Mouse (Mus musculus) embryonic facial prominence, embryonic 11.5 days (tissue): ENCODE data around the gene Klrb1b. TPM values are rescaled to one million over a fixed set of nuclear protein-coding genes. Genes with fewer than 3 reads are reported as not detected.
A peak's percentile ranks its signal among the peaks of the same experiment; 100 is the strongest.
"Not testable (repeated sequence)": the region's sequence is repeated elsewhere in the genome, so short reads cannot be mapped to it uniquely, and the experiment has no call there.

ENCODE experiments used
- ATAC-seq: fragments of 200-750 bp; cut with Nextera tagmentation; replicated peaks from 2 replicates; pipeline ENCODE4 v1.8.0; 2017; ENCODE audit warnings: low read depth; ENCODE audit not compliant: insufficient number of reproducible peaks, low FRiP score, low TSS enrichment
- DNase-seq: peaks from one replicate; pipeline ENCODE4 v3.0.0-alpha.2; 2015; ENCODE audit warnings: low spot score
- H3K27ac ChIP-seq: fragments of 300-500 bp; sonication (generic); replicated peaks from 2 replicates; pipeline ENCODE4 v1.5.1; 2014; ENCODE audit warnings: mild to moderate bottlenecking, low read depth, low read length, control low read depth
- H3K27me3 ChIP-seq: fragments of 300-500 bp; sonication (generic); 2 replicates; pipeline ENCODE4 v1.6.1; 2014; ENCODE audit warnings: mild to moderate bottlenecking, low read length, moderate library complexity, mixed read lengths; ENCODE audit not compliant: control insufficient read depth, insufficient read depth
- H3K36me3 ChIP-seq: fragments of 300-500 bp; sonication (generic); replicated peaks from 2 replicates; pipeline ENCODE4 v1.6.1; 2014; ENCODE audit warnings: low read depth, mild to moderate bottlenecking, low read length, moderate library complexity, mixed read lengths; ENCODE audit not compliant: control insufficient read depth, insufficient read depth
- H3K4me1 ChIP-seq: fragments of 300-500 bp; sonication (generic); 2 replicates; pipeline ENCODE4 v1.6.1; 2014; ENCODE audit warnings: low read length, mixed read lengths; ENCODE audit not compliant: control insufficient read depth, insufficient read depth
- H3K4me2 ChIP-seq: fragments of 300-500 bp; sonication (generic); 2 replicates; pipeline ENCODE4 v1.6.1; 2014; ENCODE audit warnings: low read depth, mild to moderate bottlenecking, control low read depth, low read length, moderate library complexity
- H3K4me3 ChIP-seq: fragments of 300-500 bp; sonication (generic); 2 replicates; pipeline ENCODE4 v1.5.1; 2014; ENCODE audit warnings: low read depth, low read length, control low read depth
- H3K9ac ChIP-seq: fragments of 300-500 bp; sonication (generic); replicated peaks from 2 replicates; pipeline ENCODE4 v1.6.1; 2014; ENCODE audit warnings: mild to moderate bottlenecking, control low read depth, low read length
- H3K9me3 ChIP-seq: fragments of 300-500 bp; sonication (generic); replicated peaks from 2 replicates; pipeline ENCODE4 v1.6.1; 2016; ENCODE audit warnings: mild to moderate bottlenecking, low read length, inconsistent platforms, mixed read lengths; ENCODE audit not compliant: control insufficient read depth
- WGBS: fragments of 180-500 bp; shearing (Covaris S2); extraction: QIAGEN DNeasy Blood & Tissue Kit; methylation state at CpG from one replicate; pipeline ENCODE4 v1.1.7; 2014; 5-methylcytosine and 5-hydroxymethylcytosine counted together
- polyA plus RNA-seq: library from polyadenylated mRNA; unstranded; fragments of >200 nt; fragmentation: Nextera tagmentation; extraction: Ambion mirVana; gene quantifications from 2 replicates; pipeline ENCODE4 v1.2.1, GENCODE M21; 2014

Gene Klrb1b
- polyA plus RNA-seq, 1 experiment from 2014 or later = not detected

DNA sequence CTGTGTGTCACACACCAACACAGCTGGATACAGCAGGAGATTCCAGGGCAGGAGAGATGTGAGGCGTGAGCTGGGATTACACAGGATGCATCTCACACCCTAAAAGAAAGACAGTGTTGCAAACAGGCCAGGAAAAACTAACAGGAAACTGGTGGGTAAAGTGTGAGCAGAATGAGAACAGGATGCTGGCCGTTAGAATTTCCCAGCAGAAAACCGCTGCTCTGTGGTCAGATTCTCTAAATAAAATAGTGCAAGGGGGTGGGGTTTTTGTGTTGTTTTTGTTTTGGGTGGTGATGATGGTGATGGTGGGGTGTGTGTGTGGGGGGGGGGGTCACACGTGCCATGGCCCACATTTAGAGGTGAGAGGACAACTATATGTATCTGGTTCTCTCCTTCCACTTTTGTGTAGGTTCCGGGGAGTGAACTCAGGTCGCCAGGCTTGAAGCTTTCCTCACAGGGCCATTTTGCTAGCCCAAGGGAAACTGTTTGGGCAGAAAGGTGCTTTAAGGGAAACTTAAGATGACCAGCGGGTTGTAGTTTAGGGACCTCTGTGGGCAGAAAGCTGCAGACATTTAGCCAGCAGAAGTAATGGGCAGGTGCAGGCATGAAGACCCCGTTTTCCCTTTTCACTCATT lies 29.7 kb downstream of the Klrb1b start:
- H3K4me2 ChIP-seq = no peak overlapping the region
- H3K9ac ChIP-seq = no peak overlapping the region
- no peaks in the 10 kb centered on the region for H3K9me3 ChIP-seq
- ATAC-seq (no peak), DNase-seq (no peak)
- WGBS = 71% methylated on average over 8 of the region's 8 CpGs
- no peak overlapping the region for H3K4me3 ChIP-seq
- H3K4me1 ChIP-seq = no peaks in the 10 kb centered on the region
- H3K27me3 ChIP-seq = no peaks in the 10 kb centered on the region
- no peaks in the 10 kb centered on the region for H3K36me3 ChIP-seq
- no peak overlapping the region for H3K27ac ChIP-seq

DNA sequence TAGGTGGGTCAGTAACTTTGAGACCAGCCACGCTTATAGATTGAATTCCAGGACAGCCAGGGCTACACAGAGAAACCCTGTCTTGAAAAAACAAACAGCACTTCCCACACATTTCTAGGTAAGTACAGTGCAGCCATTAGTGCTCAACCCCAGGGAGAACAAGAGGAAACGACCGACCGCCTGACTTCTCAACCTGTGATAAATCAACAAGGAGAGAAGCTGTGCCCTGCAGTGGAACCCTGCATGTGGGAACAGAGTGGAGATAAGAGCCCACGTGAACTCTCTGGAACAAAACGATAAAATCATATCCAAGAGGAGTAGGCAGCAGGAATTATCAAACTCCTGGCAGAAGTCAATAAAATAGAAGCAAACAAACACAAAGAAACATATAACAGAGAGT lies 32.4 kb downstream of the Klrb1b start:
- H3K4me1 ChIP-seq = no peaks in the 10 kb centered on the region
- no peak overlapping the region for H3K27ac ChIP-seq
- H3K4me2 ChIP-seq = no peak overlapping the region
- ATAC-seq = no peak
- DNase-seq = no peak
- 52% methylated on average over 6 of the region's 6 CpGs for WGBS
- H3K9me3 ChIP-seq = no peaks in the 10 kb centered on the region
- no peak overlapping the region for H3K9ac ChIP-seq
- no peaks in the 10 kb centered on the region for H3K36me3 ChIP-seq
- H3K27me3 ChIP-seq = no peaks in the 10 kb centered on the region
- no peak overlapping the region for H3K4me3 ChIP-seq

DNA sequence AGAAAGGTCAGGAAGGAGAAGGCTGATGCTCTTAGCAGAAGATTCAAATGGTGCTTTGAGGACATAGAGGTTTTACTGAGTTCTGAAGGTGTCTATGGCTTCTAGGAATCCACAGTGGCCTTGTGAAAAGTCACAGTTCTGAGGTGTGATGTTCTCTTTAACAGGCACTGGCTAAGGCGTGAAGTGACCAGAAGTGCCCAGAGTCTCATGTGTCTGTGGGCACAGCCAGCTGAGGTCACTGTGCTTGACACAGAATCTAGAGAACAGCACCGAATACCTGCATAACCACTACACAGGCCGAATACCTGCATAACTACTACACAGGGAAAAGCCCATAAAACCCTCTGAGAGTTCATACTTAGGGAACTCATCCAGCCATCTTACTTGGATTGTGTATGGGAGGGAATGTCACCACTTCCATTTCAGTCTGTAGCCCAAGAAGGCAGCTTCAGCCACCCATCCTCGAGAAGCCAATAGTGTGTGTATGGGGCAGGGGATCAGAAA lies 35.6 kb downstream of the Klrb1b start:
- not testable (repeated sequence) for H3K27me3 ChIP-seq, H3K4me3 ChIP-seq, H3K4me1 ChIP-seq, H3K4me2 ChIP-seq, H3K9ac ChIP-seq, H3K36me3 ChIP-seq, DNase-seq, ATAC-seq, H3K9me3 ChIP-seq, H3K27ac ChIP-seq
- WGBS = 90% methylated on average over 4 of the region's 4 CpGs

DNA sequence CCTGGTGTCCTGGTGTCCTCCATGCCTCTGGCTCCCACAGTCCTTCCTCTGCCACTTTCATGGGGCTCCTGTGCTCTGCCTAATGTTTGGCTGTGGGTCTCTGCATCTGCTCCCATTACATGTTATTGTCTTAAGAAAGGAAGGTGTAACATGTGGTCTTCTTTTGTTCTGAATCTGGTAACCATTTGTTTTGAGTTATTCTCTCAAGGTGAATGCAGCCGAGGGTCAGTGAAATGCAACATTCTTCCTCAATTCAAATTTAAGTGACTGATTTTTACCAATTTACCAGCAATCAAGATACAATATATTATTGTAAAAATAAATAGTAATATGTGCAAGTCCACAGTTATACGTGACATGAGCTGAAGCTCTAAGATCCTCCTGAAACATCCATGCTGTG lies 37.0 kb downstream of the Klrb1b start, which contains the start of gene Klrb1c:
Gene Klrb1c, minus strand, starts transcription at position 101 of the 400 bp plus-strand sequence.
- H3K36me3 ChIP-seq = no peaks in the 10 kb centered on the region
- H3K27me3 ChIP-seq = no peaks in the 10 kb centered on the region
- no peak within 1 kb of the TSS for H3K9ac ChIP-seq
- no peak within 1 kb of the TSS for H3K4me3 ChIP-seq
- H3K4me2 ChIP-seq = no peak within 1 kb of the TSS
- WGBS = 83% methylated on average over 2 of the region's 2 CpGs
- no peak within 1 kb of the TSS for H3K27ac ChIP-seq
- no peaks in the 10 kb centered on the region for H3K9me3 ChIP-seq
- H3K4me1 ChIP-seq = no peaks in the 10 kb centered on the region
- ATAC-seq (no peak), DNase-seq (no peak)

DNA sequence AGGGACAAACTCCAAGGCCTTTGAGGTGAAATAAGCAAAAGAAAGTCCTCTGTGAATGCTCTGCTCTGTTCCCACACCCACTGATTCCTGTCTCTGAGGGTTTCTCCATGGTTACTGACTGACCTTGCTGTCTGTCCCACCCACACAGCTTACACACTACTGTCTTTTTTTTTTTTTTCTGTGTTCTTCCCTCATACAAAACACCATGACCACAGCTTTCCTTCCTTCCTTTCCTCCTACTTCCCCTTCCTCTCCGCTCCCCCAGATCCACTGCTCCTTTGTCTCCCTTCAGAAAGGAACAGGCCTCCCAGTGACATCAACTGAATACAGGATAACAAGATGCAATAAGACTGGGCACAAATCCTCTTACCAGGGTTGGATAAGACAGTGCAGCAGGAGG lies 37.6 kb downstream of the Klrb1b start:
- WGBS = 90% methylated on average over 1 of the region's 1 CpGs
- Histone ChIP-seq H3K4me2 (no peak overlapping the region), H3K36me3 (no peaks in the 10 kb centered on the region), H3K27me3 (no peaks in the 10 kb centered on the region), H3K9me3 (no peaks in the 10 kb centered on the region), H3K27ac (no peak overlapping the region), H3K9ac (no peak overlapping the region), H3K4me3 (no peak overlapping the region), H3K4me1 (no peaks in the 10 kb centered on the region)
- ATAC-seq (no peak), DNase-seq (no peak)

DNA sequence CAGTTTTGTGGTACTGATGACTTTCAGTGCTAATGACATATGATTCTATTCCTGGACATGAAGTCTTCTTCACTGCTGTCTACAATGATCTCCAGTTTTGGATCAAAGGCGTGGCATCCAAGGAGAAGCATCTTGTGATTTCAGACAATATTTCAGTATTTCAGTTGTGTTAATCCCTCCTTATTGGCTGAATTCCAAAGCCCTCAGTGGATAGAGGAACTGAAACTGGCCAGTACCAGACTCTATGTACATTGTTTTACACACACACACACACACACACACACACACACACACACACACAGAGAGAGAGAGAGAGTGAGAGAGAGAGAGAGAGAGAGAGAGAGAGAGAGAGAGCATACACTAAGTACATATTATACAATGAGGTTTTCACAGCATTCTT lies 39.7 kb downstream of the Klrb1b start:
- H3K4me1 ChIP-seq, H3K27ac ChIP-seq, H3K4me3 ChIP-seq, H3K9ac ChIP-seq, H3K36me3 ChIP-seq, DNase-seq, H3K9me3 ChIP-seq, H3K27me3 ChIP-seq, ATAC-seq, H3K4me2 ChIP-seq: not testable (repeated sequence)
- 88% methylated on average over 1 of the region's 1 CpGs for WGBS

DNA sequence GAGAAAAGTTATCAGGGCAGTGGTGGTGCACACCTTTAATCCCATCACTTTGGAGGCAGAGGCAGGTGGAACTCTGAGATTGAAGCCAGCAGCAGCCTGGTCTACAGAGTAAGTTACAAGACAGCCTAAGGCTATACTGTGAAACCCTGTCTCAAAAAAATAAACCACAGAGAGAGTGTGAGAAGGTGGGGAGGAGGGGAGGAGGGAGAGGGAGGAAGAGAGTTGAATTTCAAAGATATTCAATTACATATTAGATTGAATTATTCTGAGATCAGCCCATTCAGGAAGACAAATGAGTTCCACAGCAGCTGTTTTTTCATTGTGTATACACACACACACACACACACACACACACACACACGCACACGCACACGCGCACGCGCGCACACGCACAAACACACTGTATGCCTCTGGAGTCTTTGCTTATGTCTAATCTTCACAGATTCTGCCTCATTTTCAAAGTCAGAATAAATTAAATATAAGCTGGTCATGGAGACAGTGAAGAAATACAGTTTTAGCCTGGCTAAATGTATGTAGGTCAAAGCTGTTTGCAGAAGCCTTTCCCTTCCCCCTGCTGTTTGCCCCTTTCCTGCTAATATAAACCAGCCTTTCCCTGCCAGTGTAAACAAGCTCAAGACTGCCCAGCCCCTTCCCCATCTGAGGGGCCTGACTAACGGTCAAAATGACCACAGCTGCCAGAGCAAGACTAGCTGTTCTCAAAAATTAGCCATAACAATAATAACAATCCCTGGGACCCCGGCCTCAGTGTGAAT lies 56.5 kb downstream of the Klrb1b start:
- H3K27me3 ChIP-seq = no peaks in the 10 kb centered on the region
- no peaks in the 10 kb centered on the region for H3K36me3 ChIP-seq
- WGBS = 70% methylated on average over 10 of the region's 10 CpGs
- H3K9ac ChIP-seq = no peak overlapping the region
- DNase-seq (peak; percentile 65), ATAC-seq (peak; percentile 67)
- H3K9me3 ChIP-seq = no peaks in the 10 kb centered on the region
- no peak overlapping the region; the same call in 1 of the 2 replicates for H3K4me2 ChIP-seq
- H3K4me1 ChIP-seq = no peaks in the 10 kb centered on the region
- H3K4me3 ChIP-seq = no peak overlapping the region
- 0 out of 2 replicates have a peak overlapping the region, but pooled peaks have one; percentile 28 for H3K27ac ChIP-seq

DNA sequence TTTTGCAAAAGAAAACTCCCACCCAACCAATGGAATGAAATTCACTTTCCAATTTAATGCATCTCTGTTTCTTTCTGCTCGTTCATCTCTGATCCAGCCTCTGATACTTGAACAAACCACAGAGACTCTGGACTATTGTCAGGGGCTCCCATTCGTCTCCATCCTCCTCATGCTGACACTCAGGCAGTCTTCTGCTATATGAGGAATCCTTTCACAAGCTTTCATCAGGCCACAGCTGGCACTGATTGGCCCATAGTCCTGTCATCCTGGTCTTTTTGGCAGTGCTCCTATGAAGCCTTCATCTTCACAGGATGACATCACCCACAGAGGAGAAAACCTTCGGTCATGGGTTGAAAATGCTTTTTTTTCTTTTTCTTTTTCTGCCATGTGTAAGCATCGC lies 58.1 kb downstream of the Klrb1b start:
- H3K9me3 ChIP-seq = no peaks in the 10 kb centered on the region
- no peaks in the 10 kb centered on the region for H3K4me1 ChIP-seq
- ATAC-seq (no peak), DNase-seq (no peak)
- 78% methylated on average over 4 of the region's 4 CpGs for WGBS
- no peaks in the 10 kb centered on the region for H3K27me3 ChIP-seq
- no peaks in the 10 kb centered on the region for H3K36me3 ChIP-seq
- no peak overlapping the region for H3K27ac ChIP-seq
- H3K4me3 ChIP-seq = no peak overlapping the region
- no peak overlapping the region for H3K4me2 ChIP-seq
- H3K9ac ChIP-seq = no peak overlapping the region
